Mouse (Mus musculus): ENCODE measurements around the gene Prss2. TPM values are rescaled to one million over a fixed set of nuclear protein-coding genes. Genes with fewer than 3 reads are reported as not detected.
"Not testable (repeated sequence)": the region's sequence is repeated elsewhere in the genome, so short reads cannot be mapped to it uniquely, and the experiment has no call there.

Prss2 gene
- polyA plus RNA-seq, 1 experiment from 2014 or later, result 10.5 TPM

DNA sequence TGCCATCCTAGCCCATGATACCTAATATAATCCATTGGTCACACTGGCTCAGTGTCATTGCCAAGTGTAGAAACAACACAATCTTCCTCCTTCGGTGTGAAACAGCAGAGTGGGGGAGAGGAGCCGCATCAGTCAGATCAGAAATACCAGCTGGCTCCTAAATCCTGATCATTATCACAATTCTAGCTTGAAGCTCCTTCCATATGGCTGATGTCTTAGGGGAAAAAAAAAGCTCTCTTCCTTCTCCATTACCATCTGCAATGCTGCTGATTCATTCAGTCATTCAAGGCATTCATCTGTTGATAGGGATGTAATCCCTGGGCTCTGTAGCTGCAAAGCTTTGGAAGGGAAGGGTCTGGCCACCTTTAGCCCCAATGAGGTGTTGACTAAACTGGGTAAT lies 38.7 kb downstream of the Prss2 start:
- Histone ChIP-seq H3K27ac (ENCODE audit: low read depth, low read length) (no peak overlapping the region), H3K36me3 (ENCODE audit: control insufficient read depth, insufficient read depth) (no peaks in the 10 kb centered on the region), H3K9me3 (ENCODE audit: control insufficient read depth) (no peaks in the 10 kb centered on the region), H3K4me2 (replicated peaks; ENCODE audit: low read depth) (no peak overlapping the region), H3K4me3 (ENCODE audit: low read depth, low read length) (no peak overlapping the region), H3K27me3 (replicated peaks; ENCODE audit: control insufficient read depth, insufficient read depth, low read length) (no peaks in the 10 kb centered on the region), H3K9ac (ENCODE audit: low read depth, low read length) (no peak overlapping the region), H3K4me1 (replicated peaks; ENCODE audit: control insufficient read depth, insufficient read depth, low read length) (no peaks in the 10 kb centered on the region)
- no peak for TF ChIP-seq CTCF (IDR thresholded peaks at IDR 0.05; ENCODE audit: low read depth)
- no peak for ATAC-seq
- 84% methylated on average over 2 of the region's 2 CpGs for WGBS

DNA sequence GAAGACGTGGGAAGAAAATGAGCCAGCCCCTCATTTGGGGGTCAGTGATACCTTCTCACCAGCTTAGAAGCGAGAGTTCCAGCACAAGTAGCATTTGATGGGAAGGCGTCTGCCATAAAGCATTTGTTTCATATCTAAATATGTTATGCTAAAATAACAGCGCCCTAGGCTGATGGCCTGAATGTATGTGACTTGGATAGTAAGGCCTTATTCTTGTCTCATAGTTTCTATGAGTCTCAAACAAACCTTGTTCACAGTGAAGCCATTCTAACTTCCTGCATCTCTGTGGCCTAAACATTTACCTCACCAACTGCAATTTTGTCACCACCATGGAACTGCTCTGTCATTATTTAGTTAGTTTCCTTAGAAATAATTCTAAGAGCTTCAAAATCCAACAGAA lies 41.0 kb downstream of the Prss2 start:
- no peaks in the 10 kb centered on the region for H3K27me3 ChIP-seq (replicated peaks; ENCODE audit: control insufficient read depth, insufficient read depth, low read length)

DNA sequence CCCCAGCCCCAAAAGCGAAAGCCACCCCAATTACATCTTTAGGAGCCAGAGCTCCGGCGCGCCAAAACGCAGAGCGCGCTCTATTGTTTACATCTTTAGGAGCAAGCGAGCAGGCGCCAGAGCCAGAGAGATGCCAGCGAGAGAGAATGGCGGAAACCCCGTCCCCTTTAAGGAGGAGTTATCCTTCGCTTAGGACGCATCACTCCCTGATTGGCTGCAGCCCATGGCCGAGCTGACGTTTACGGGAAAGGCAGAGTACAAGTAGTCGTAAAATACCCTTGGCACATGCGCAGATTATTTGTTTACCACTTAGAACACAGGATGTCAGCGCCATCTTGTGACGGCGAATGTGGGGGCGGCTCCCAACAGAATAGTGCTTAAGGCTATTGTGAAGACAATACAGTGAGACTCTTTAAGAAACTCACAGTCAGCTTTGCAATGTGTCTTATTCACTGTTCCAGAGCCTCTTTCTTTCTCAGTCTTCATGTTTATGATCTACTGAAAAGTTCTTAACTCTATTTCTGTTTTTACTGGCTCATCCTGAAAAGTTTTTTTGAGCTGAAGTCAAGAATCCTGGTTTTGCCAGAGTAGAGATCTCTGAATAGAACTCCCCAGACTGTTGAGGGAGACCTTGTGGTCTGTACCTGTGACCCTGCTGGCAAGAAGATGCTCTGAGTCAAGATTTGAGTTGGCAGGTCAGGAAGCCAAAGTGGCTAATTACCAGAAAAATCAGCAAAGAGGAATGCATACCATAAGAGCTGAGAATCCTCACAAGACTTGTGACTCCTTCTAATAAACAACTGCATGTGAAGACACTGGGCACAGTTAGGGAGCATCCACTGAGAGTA lies 41.7 kb downstream of the Prss2 start:
- ATAC-seq, result 0 out of 2 replicates have a peak, but pooled peaks have one; percentile 28
- 48% methylated on average over 4 of the region's 23 CpGs for WGBS
- not testable (repeated sequence) for H3K27me3 ChIP-seq (replicated peaks; ENCODE audit: control insufficient read depth, insufficient read depth, low read length); H3K9me3 ChIP-seq (ENCODE audit: control insufficient read depth); H3K9ac ChIP-seq (ENCODE audit: low read depth, low read length); H3K36me3 ChIP-seq (ENCODE audit: control insufficient read depth, insufficient read depth); H3K4me1 ChIP-seq (replicated peaks; ENCODE audit: control insufficient read depth, insufficient read depth, low read length); H3K4me3 ChIP-seq (ENCODE audit: low read depth, low read length); H3K27ac ChIP-seq (ENCODE audit: low read depth, low read length); H3K4me2 ChIP-seq (replicated peaks; ENCODE audit: low read depth)

More for the DNA sequence above, 41.0 kb downstream of the Prss2 start:
- Histone ChIP-seq H3K4me1 (replicated peaks; ENCODE audit: control insufficient read depth, insufficient read depth, low read length) (no peaks in the 10 kb centered on the region), H3K27ac (ENCODE audit: low read depth, low read length) (no peak overlapping the region), H3K4me2 (replicated peaks; ENCODE audit: low read depth) (0 out of 2 replicates have a peak overlapping the region, but pooled peaks have one; percentile 17), H3K4me3 (ENCODE audit: low read depth, low read length) (no peak overlapping the region), H3K9me3 (ENCODE audit: control insufficient read depth) (no peaks in the 10 kb centered on the region), H3K36me3 (ENCODE audit: control insufficient read depth, insufficient read depth) (no peaks in the 10 kb centered on the region), H3K9ac (ENCODE audit: low read depth, low read length) (no peak overlapping the region)
- ATAC-seq, result no peak
- 89% methylated on average over 4 of the region's 4 CpGs for WGBS
- no peak for TF ChIP-seq CTCF (IDR thresholded peaks at IDR 0.05; ENCODE audit: low read depth)

DNA sequence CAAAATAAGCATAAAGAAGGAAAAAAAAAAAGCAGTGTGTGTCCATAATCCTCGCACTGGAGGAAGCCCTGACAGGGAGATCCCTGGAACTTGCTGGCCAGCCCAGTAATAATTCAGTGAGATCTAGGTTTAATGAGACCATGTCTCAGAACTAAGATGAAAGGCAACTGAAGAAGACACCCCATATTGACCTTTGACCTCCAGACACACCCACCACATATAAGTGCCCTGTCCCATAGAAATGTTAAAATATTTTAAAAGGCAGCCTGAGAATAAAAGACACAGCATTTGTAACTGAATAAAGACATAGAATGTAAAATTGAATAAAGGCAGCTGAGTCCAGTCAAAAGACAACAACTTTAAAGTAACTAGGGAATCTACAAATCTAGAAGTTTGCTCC lies 43.7 kb downstream of the Prss2 start:
- H3K4me3 ChIP-seq (ENCODE audit: low read depth, low read length), result no peak overlapping the region
- no peaks in the 10 kb centered on the region for H3K27me3 ChIP-seq (replicated peaks; ENCODE audit: control insufficient read depth, insufficient read depth, low read length)
- H3K9me3 ChIP-seq (ENCODE audit: control insufficient read depth), result no peaks in the 10 kb centered on the region
- no peak overlapping the region for H3K9ac ChIP-seq (ENCODE audit: low read depth, low read length)
- TF ChIP-seq CTCF (IDR thresholded peaks at IDR 0.05; ENCODE audit: low read depth), result no peak
- WGBS, result 86% methylated on average over 1 of the region's 1 CpGs
- no peaks in the 10 kb centered on the region for H3K4me1 ChIP-seq (replicated peaks; ENCODE audit: control insufficient read depth, insufficient read depth, low read length)
- H3K36me3 ChIP-seq (ENCODE audit: control insufficient read depth, insufficient read depth), result no peaks in the 10 kb centered on the region
- no peak overlapping the region for H3K4me2 ChIP-seq (replicated peaks; ENCODE audit: low read depth)
- no peak overlapping the region for H3K27ac ChIP-seq (ENCODE audit: low read depth, low read length)
- no peak for ATAC-seq

DNA sequence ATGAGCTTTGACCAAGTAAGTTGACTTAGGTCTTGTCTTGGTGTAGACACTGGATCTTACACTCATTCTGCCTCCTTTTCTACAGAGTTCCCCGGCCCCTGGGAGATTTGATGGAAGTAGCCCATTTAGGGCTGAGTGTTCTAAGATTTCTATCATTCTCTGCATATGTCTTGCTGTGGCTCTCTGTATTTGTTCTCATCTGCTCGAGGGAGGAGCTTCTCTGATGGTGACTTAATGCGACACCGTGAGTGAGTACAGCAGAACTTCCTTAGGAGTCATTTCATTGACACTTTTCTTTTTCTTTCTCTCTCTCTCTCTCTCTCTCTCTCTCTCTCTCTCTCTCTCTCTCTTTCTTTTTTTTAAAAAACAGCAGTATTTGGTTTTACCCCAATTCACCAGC lies 45.4 kb downstream of the Prss2 start:
- Histone ChIP-seq H3K27me3 (replicated peaks; ENCODE audit: control insufficient read depth, insufficient read depth, low read length) (no peaks in the 10 kb centered on the region), H3K36me3 (ENCODE audit: control insufficient read depth, insufficient read depth) (no peaks in the 10 kb centered on the region), H3K9ac (ENCODE audit: low read depth, low read length) (no peak overlapping the region), H3K4me1 (replicated peaks; ENCODE audit: control insufficient read depth, insufficient read depth, low read length) (no peaks in the 10 kb centered on the region), H3K27ac (ENCODE audit: low read depth, low read length) (no peak overlapping the region), H3K4me2 (replicated peaks; ENCODE audit: low read depth) (no peak overlapping the region), H3K4me3 (ENCODE audit: low read depth, low read length) (no peak overlapping the region), H3K9me3 (ENCODE audit: control insufficient read depth) (no peaks in the 10 kb centered on the region)
- WGBS, result 90% methylated on average over 4 of the region's 4 CpGs
- no peak for TF ChIP-seq CTCF (IDR thresholded peaks at IDR 0.05; ENCODE audit: low read depth)
- no peak for ATAC-seq

DNA sequence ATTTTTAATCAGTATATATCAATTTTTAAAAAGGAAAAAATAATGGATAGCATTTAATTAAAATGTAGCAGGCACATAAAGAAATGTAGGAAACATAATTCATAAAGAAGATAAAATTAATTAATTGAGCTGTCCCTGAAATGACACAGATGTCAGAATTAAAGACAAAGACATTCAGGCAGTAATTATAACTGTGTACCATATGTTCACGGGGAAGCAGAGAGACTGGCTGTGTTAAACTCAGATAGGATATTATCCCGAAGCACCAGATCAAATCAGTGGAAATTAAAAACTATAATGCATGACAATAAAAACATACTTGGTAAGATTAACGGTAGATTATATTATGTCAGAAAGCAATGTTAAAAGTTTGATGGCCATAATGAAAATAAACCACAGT lies 47.5 kb downstream of the Prss2 start:
- H3K4me1 ChIP-seq (replicated peaks; ENCODE audit: control insufficient read depth, insufficient read depth, low read length), result no peaks in the 10 kb centered on the region
- no peaks in the 10 kb centered on the region for H3K9me3 ChIP-seq (ENCODE audit: control insufficient read depth)
- no peak overlapping the region for H3K4me2 ChIP-seq (replicated peaks; ENCODE audit: low read depth)
- H3K36me3 ChIP-seq (ENCODE audit: control insufficient read depth, insufficient read depth), result no peaks in the 10 kb centered on the region
- WGBS, result 92% methylated on average over 3 of the region's 3 CpGs
- TF ChIP-seq CTCF (IDR thresholded peaks at IDR 0.05; ENCODE audit: low read depth), result no peak
- H3K27ac ChIP-seq (ENCODE audit: low read depth, low read length), result no peak overlapping the region
- H3K9ac ChIP-seq (ENCODE audit: low read depth, low read length), result no peak overlapping the region
- no peaks in the 10 kb centered on the region for H3K27me3 ChIP-seq (replicated peaks; ENCODE audit: control insufficient read depth, insufficient read depth, low read length)
- ATAC-seq, result no peak
- H3K4me3 ChIP-seq (ENCODE audit: low read depth, low read length), result no peak overlapping the region

Other genes with a start within 250 kb of the Prss2 start
- 10.2 and 18.9 TPM in 2 replicates for gene Try4, start 219.5 kb upstream of the Prss2 start, polyA plus RNA-seq (2015; fragmentation: Nextera tagmentation; extraction: Ambion mirVana)
- 23.2 and 37.8 TPM in 2 replicates for gene Try5, start 204.9 kb upstream of the Prss2 start, polyA plus RNA-seq (2015; fragmentation: Nextera tagmentation; extraction: Ambion mirVana)
- 3.5 and 6.4 TPM in 2 replicates for gene Try10, start 167.7 kb upstream of the Prss2 start, polyA plus RNA-seq (2015; fragmentation: Nextera tagmentation; extraction: Ambion mirVana)
- 7.3 and 7.5 TPM in 2 replicates for gene Prss3, start 144.1 kb upstream of the Prss2 start, polyA plus RNA-seq (2015; fragmentation: Nextera tagmentation; extraction: Ambion mirVana)
- gene Gm5771, start 129.4 kb upstream of the Prss2 start, polyA plus RNA-seq (2015; fragmentation: Nextera tagmentation; extraction: Ambion mirVana), result 12.4 and 16.9 TPM in 2 replicates
- 7.2 and 9.4 TPM in 2 replicates for gene Gm10334, start 75.6 kb upstream of the Prss2 start, polyA plus RNA-seq (2015; fragmentation: Nextera tagmentation; extraction: Ambion mirVana)
- gene Prss1, start 62.9 kb upstream of the Prss2 start, polyA plus RNA-seq (2015; fragmentation: Nextera tagmentation; extraction: Ambion mirVana), result 13.5 and 13.7 TPM in 2 replicates
- gene Ephb6, start 83.7 kb downstream of the Prss2 start, polyA plus RNA-seq (2015; fragmentation: Nextera tagmentation; extraction: Ambion mirVana), result 2.7 and 2.8 TPM in 2 replicates
- gene Trpv6, start 114.6 kb downstream of the Prss2 start, polyA plus RNA-seq (2015; fragmentation: Nextera tagmentation; extraction: Ambion mirVana), result 0.72 and 1.5 TPM in 2 replicates
- gene Trpv5, start 159.0 kb downstream of the Prss2 start, polyA plus RNA-seq (2015; fragmentation: Nextera tagmentation; extraction: Ambion mirVana), result 0.23 and 0.60 TPM in 2 replicates
- gene Llcfc1, start 162.6 kb downstream of the Prss2 start, polyA plus RNA-seq (2015; fragmentation: Nextera tagmentation; extraction: Ambion mirVana), result 3.5 and 5.4 TPM in 2 replicates
- gene Kel, start 182.6 kb downstream of the Prss2 start, polyA plus RNA-seq (2015; fragmentation: Nextera tagmentation; extraction: Ambion mirVana), result 0.10 and 0.59 TPM in 2 replicates